Mouse (Mus musculus) left cerebral cortex, adult 18-20 months (tissue): ENCODE measurements around the gene Slc34a3. TPM values are rescaled to one million over a fixed set of nuclear protein-coding genes. Genes with fewer than 3 reads are reported as not detected.
A peak's percentile ranks its signal among the peaks of the same experiment; 100 is the strongest.

Experiments used
- DNase-seq, 2 experiments: peaks; one replicate each; pipeline ENCODE4 v3.0.0; 2021 to 2022; ENCODE audit warnings: low spot score in 2 of 2, mixed read lengths in 1 of 2
- total RNA-seq, 2 experiments: library from RNA; stranded (reverse); gene quantifications; 2 replicates each; pipeline ENCODE4 v1.2.3; 2021

Gene Slc34a3
- total RNA-seq, 2 experiments from 2014 or later: not detected

DNA sequence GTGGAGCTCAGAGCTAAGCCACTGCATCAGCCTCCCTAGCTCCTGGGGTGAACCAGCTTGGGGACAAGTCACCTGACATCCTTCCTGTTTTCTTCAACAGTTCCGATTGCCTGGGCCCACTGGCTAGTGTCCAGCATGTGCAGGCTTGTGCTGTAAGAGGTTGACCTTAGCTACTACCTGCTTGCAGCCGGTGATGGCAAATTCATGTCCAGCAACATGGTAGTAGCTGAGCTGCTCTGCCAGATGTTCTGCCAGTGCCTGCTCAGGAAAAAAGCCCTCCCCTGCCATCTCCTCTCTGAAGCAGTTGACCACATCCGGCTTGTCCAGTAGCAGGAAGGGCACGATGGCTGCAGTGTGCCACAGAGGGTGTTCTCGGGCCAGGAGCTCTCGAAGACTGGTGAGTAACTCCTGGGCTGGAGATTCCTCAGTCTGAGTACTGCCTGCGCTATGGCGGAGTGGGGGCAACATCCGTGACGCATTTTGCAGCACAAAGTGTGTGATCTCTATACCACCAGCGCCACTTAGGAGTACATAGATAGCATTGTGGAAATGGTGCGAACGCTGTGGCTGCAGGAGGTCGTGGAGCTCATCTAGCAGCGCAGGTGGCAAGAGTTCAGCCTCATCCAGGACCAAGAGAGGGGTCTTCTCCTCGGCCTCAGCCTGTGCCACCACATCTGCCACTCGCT, 39.5 kb downstream of the Slc34a3 start:
- no peak for DNase-seq

DNA sequence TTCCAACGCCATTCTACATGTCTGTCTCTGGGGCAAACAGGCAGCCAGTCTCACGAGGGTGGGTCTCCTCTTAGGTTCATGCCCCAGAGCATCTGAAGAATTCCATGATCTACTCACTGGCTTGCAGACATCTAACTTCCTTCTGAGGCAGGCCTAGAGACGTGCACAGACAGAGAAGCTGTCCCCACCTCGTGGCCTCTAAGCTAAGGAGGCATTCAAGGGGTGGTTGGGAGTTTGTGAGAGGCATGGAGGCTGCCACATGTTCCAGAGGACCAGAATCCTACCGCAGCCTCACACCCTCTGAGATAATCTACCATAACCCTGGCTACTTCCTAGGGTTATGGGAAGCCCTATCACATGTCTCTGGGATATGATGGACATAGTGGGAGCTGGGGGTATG, 40.2 kb downstream of the Slc34a3 start:
- no peak for DNase-seq

DNA sequence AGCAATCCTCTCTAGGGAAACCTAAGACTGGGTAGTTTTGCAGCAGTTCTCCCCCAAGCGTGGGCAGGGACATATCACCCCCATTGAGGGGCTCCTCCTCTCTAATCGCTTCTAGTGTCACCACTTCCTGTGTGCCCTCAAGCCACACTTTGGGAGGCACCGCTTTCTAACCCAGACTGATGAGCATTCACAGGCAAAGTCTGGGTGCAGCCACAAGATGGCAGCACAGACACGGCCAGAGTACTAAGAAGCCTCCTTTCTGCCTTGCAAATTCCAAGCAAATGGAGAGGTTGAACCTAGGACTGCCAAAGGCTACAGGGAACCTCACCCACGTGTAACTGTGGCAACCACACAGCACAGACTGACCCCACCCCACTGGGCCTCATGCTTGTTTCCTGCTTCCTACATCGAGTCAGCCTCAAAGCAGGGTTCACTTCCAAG, 40.8 kb downstream of the Slc34a3 start:
- peak; percentile 76 to 77 for DNase-seq

DNA sequence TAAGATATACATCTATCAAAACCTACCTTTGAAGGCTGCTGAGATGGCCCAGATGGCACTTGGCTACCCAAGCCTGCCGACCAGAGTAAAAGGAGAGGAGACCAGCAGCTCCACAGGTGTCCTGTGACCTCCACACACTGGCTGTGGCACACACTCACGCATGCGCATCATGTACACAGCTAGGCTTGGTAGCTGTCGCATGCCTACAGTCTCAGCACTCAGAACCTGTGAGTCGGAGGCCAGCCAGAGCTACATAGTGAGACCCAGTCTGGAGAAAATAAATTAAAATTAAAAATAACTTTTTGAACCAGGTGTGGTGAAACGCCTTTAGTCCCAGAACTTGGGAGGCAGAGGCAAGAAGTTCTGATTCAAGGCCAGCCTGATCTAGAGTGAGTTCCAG, 46.3 kb downstream of the Slc34a3 start:
- DNase-seq: no peak

DNA sequence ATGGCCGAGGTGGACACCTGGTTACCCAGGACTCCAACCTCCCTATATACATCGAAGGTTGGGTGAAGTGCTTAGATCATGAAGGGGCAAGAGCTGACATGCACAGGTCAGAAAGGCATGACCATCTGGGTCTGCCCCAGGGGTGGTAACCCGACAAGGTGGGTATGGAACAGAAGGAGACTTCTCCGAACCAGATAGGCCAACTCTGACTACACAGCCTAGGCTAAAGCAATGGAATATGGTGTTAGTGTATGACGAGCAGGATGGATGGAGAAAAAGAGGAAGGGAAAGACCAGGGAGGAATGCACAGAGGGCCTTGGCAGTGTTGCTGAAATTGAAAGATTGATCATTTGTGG, 47.6 kb downstream of the Slc34a3 start:
- no peak for DNase-seq

DNA sequence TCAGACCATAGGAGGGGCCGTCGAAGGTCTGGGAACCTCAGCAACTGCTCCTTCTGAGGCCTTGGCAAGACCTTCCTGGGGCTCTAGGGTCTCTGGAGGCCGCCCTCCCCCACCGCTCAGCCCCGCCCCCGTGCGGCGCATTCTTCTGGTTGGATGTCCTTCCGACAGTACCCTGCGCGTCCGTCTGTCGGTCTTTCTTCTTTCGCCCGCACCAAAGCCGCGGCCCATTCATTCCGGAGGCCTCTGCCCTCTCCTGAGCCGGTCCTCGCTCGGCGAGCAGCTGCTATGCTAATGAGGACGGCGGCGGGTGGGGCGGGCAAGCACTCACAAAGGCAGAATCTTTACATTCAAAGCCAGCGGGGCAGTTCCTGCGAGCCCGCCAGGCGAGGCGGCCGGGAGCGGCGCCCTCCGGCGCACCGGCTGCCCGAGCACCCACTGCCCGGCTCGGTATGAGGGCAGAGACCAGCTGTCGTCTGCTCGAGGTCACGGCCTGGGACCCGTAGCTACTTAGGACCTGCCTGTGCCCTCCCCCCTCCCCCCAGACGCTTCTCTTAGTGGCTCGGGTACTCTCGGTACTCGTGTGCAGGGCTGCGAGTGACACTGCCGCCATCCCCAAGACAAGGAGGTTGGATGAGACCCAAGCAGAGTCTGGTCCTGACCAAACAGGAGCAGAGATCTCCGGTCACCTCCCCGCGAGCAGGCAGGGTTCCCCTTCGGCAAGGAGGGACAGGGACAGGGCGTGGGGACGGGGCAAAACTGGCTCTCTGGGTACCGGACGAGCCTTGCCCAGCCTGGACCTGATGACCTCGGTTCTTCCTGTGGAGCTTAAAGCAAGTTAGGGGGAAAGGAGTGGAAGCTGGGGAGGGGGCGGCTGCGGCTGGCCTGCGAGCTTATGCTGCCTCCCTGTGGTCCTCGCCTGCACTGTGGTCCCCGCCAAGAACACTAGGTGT, 48.3 kb downstream of the Slc34a3 start:
- DNase-seq: peak in 1 of 2 experiments; percentile 31

DNA sequence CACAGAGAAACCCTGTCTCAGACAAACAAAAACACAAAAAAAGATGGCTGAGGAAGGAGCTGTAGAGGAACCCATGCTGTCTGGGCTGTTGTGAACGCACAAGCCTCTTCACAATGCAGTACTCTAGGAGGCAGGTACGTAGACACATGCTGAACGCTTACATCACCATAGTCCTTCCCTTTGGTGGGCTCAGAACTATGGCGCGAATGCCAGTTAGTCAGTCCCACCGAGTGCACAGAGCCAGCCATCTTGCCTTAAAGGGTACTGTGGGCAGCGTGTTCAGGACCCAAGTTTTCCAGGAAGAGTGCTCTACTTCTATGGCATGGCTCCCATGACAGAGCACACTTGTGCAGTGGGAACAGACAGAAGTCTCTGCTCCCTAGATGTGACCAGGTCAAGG, 49.7 kb downstream of the Slc34a3 start:
- DNase-seq: no peak

DNA sequence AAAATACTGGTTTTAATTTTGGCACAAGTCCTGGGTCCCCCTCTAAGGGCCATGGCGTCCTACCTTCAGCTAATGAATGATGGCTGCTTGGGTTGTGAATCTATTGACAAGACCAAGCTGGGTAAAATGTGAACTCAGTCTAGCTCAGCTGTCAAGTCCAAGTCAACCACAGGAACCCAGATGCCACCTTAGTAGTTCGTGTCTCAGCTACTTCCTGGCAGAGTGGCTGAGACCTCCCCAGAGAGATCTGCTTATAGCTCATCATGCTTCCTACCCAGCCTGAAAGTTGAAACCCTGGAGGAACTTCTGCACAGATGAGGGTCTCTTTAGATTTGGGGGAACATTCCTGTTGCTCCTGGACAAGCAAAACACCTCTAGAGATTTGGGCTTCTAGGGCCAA, 50.8 kb downstream of the Slc34a3 start:
- no peak for DNase-seq

DNA sequence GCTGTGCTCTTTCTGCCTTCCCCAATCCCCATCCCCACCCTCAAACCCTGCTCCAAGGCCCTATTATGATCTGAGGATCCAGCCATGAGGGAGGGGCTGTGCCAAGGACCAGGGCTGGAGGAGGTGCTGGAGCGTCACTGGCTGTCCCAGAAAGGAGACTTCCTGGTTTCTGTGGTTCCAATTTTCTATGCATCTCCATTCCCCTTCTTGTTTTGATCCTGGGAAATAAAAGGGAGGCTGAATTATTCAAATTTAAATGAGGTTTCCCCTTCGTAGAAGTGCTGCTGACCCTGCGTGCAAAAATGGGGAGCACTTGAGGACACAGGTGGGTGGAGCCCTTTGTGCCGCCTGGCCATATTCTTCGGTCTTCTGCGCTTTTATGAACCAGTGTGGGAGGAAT, 51.5 kb downstream of the Slc34a3 start:
- no peak for DNase-seq

DNA sequence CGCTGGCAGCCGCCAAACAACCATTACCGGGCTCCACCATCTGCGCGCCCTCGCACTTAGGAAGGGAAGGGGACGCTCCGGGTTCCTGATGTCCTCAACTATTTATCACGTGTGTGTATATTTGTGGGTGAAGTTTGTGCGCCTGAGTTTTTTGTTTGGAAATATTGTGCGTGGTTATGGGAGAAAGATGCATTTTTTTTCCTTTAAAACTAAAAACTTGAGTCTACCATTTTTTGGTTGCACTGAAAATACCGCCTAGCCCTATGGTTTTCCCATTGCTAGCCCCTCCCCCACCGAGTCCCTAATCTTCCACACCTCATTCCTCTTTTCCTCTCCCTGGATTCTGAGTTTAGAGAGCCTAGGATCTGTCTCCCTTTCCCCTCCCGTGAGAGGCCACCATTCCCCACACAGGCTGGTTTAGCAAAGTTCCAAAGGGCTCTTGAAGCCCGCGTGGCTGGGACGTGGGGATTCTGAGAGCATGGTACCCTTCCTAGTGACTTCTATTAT, 52.2 kb downstream of the Slc34a3 start:
- DNase-seq: no peak

DNA sequence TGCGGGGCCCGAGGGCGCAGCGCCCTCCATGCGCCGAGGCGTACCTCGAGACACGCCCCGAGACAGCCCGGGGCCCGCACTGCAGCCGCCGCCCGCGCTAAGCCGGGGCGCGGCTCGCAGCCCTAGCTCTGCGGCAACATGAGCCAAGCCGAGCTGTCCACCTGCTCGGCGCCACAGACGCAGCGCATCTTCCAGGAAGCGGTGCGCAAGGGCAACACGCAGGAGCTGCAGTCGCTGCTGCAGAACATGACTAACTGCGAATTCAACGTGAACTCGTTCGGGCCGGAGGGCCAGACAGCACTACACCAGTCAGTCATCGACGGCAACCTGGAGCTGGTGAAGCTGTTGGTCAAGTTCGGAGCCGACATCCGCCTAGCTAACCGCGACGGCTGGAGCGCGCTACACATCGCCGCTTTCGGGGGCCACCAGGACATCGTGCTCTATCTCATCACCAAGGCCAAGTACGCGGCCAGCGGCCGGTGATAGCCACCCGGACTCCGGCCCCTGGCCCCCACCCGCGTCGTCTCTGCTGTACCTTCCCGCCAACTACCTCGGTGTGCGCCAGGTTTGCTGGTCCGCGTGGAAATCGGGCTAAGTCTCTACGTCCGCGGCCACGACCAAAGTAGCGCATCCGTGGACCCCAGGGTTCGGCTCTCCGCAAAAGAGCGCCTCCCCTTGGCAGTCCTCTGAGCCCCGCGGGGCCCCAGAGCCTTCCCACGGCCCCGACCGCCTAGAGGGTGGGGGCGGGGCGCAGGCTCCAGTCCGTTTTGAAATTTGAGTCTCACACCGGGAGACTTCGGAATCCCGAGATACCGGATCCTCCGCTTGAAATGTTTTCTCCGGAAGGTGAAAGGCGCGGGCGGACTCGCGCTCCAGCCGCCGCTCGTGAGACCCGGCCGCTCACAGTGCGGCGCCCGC, 52.9 kb downstream of the Slc34a3 start:
- DNase-seq: peak in 1 of 2 experiments; percentile 41

DNA sequence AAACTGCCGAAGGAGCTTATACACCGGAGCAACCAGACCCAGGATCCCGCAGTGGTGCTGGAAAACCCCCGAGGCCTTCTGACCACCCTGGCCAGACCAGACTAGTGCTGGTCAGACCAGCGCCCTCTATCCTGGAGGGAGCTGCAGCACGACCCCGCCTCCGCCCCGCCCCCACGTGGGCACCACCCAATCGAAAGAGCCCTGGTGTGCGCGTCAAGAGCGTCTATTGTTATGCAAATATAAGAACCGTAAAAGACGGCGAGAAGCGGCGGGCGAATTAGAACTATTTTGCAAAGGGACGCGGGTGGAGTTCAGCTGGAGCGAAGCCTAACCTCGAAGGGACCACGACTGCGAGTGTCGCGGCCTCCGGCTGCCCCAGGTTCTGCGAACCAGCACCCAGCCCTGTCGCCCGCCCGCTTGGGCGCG, 53.7 kb downstream of the Slc34a3 start, which contains the start of gene Nrarp:
TSS of gene Nrarp (plus strand) at position 281 of the 426 bp plus-strand sequence.
- DNase-seq: peak; percentile 86 to 90

DNA sequence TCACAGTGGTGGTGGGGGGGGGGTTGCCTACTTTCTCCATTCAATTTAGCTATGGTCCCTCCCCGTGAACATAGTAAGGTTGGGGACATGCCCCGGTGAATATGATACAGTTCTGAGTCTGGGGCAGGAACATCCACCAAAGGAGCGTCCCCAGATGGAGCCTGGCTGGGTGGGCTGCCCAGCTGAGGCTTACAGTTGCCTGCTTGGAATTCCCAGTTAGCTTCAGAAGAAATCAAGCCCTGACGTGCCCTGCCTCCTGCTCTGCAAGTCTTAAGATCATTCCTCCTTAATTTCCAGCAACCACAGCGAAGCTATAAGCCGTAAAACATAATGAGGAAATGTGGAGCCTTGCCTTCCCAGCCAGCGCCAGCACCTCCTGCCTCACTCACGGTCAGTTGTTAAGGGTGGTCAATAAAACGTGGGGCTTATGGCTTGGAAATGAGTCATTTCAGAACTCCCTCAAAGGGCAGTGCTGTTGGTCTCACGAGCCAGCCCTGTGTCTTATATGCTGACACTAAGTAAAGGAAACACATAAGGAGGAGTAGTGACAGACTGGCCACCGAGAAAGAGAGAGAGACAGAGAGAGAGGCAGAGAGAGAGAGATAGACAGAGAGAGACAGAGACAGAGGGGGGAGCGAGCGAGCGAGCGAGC, 54.5 kb downstream of the Slc34a3 start:
- DNase-seq: no peak

Other genes starting within 250 kb of the Slc34a3 start
- 100 to 1,000 TPM; 435 to 452 TPM for gene Nsmf, start 180.0 kb downstream of the Slc34a3 start, total RNA-seq
- gene Entpd8, start 154.1 kb downstream of the Slc34a3 start, total RNA-seq: not detected
- not detected for gene Noxa1, start 139.2 kb downstream of the Slc34a3 start, total RNA-seq
- 10 to 100 TPM; 19.2 to 23.9 TPM for gene Nrarp, start 53.6 kb downstream of the Slc34a3 start, total RNA-seq
- 1 to 10 TPM; 2.2 to 2.5 TPM for gene Tor4a, start 37.5 kb downstream of the Slc34a3 start, total RNA-seq
- 10 to 100 TPM; 62.1 to 68.6 TPM for gene Nelfb, start 22.9 kb downstream of the Slc34a3 start, total RNA-seq
- under 1 TPM; 0.37 to 0.40 TPM for gene Stpg3, start 19.7 kb downstream of the Slc34a3 start, total RNA-seq
- gene Fam166a, start 15.6 kb downstream of the Slc34a3 start, total RNA-seq: not detected
- gene Tubb4b, start 9.7 kb downstream of the Slc34a3 start, total RNA-seq: 100 to 1,000 TPM; 358 to 360 TPM
- gene Rnf224, start 2.4 kb upstream of the Slc34a3 start, total RNA-seq: not detected
- gene Rnf208, start 7.9 kb upstream of the Slc34a3 start, total RNA-seq: 100 to 1,000 TPM; 252 to 262 TPM
- gene Cysrt1, start 8.1 kb upstream of the Slc34a3 start, total RNA-seq: not detected
- 1 to 10 TPM; 1.4 to 4.1 TPM for gene AL732309.1, start 12.5 kb upstream of the Slc34a3 start, total RNA-seq
- 10 to 100 TPM; 31.8 to 37.8 TPM for gene Tmem203, start 21.1 kb upstream of the Slc34a3 start, total RNA-seq
- gene Tprn, start 28.3 kb upstream of the Slc34a3 start, total RNA-seq: 10 to 100 TPM; 13.7 to 17.9 TPM
- gene Ssna1, start 38.1 kb upstream of the Slc34a3 start, total RNA-seq: 10 to 100 TPM; 57.6 to 70.5 TPM
- 10 to 100 TPM; 87.1 to 87.2 TPM for gene Anapc2, start 38.1 kb upstream of the Slc34a3 start, total RNA-seq
- gene Tmem210, start 53.8 kb upstream of the Slc34a3 start, total RNA-seq: not detected
- not detected for gene Lrrc26, start 55.6 kb upstream of the Slc34a3 start, total RNA-seq
- gene Grin1, start 84.8 kb upstream of the Slc34a3 start, total RNA-seq: 100 to 1,000 TPM; 393 to 402 TPM
- gene Man1b1, start 98.0 kb upstream of the Slc34a3 start, total RNA-seq: 10 to 100 TPM; 62.1 to 62.2 TPM
- 10 to 100 TPM; 30.4 to 38.7 TPM for gene Dpp7, start 122.0 kb upstream of the Slc34a3 start, total RNA-seq
- 10 to 100 TPM; 17.3 to 21.6 TPM for gene Uap1l1, start 131.3 kb upstream of the Slc34a3 start, total RNA-seq
- gene Sapcd2, start 138.0 kb upstream of the Slc34a3 start, total RNA-seq: 1 to 10 TPM; 1.4 to 1.8 TPM
- 10 to 100 TPM; 13.6 to 13.8 TPM for gene Entpd2, start 161.5 kb upstream of the Slc34a3 start, total RNA-seq
- 100 to 1,000 TPM; 328 to 341 TPM for gene Npdc1, start 165.0 kb upstream of the Slc34a3 start, total RNA-seq
- gene Fut7, start 188.9 kb upstream of the Slc34a3 start, total RNA-seq: under 1 TPM; 0.21 to 0.56 TPM
- 100 to 1,000 TPM; 155 to 165 TPM for gene Abca2, start 194.3 kb upstream of the Slc34a3 start, total RNA-seq
- gene Clic3, start 222.5 kb upstream of the Slc34a3 start, total RNA-seq: 1 to 10 TPM in 1 of 2 experiments, not detected in 1; 1.5 TPM
- 10 to 100 TPM; 64.5 to 69.1 TPM for gene Paxx, start 226.7 kb upstream of the Slc34a3 start, total RNA-seq
- 1,000 to 10,000 TPM; 2,769 to 3,095 TPM for gene Ptgds, start 235.7 kb upstream of the Slc34a3 start, total RNA-seq